Mouse (Mus musculus) hindbrain, embryonic 10.5 days (tissue): ENCODE measurements around the gene Foxa3. TPM values are rescaled to one million over a fixed set of nuclear protein-coding genes. Genes with fewer than 3 reads are reported as not detected.

Experiments used
- DNase-seq: peaks from one replicate; pipeline ENCODE4 v3.0.0-alpha.2; 2017; ENCODE audit warnings: low spot score
- H3K27ac ChIP-seq: fragments of 300-500 bp; sonication (generic); 2 replicates; pipeline ENCODE4 v1.5.1; 2016; ENCODE audit warnings: mild to moderate bottlenecking, moderate library complexity
- H3K27me3 ChIP-seq: fragments of 300-500 bp; sonication (generic); 2 replicates; pipeline ENCODE4 v1.6.1; 2016; ENCODE audit warnings: mild to moderate bottlenecking; ENCODE audit not compliant: poor library complexity, insufficient read depth, severe bottlenecking
- H3K36me3 ChIP-seq: fragments of 300-500 bp; sonication (generic); 2 replicates; pipeline ENCODE4 v1.6.1; 2016; ENCODE audit warnings: mild to moderate bottlenecking, moderate library complexity
- H3K4me1 ChIP-seq: fragments of 300-500 bp; sonication (generic); replicated peaks from 2 replicates; pipeline ENCODE4 v1.6.1; 2016; ENCODE audit warnings: mild to moderate bottlenecking
- H3K4me3 ChIP-seq: fragments of 300-500 bp; sonication (generic); 2 replicates; pipeline ENCODE4 v1.5.1; 2016; ENCODE audit warnings: mild to moderate bottlenecking, moderate library complexity
- H3K9me3 ChIP-seq: fragments of 300-500 bp; sonication (generic); 2 replicates; pipeline ENCODE4 v1.6.1; 2016; ENCODE audit warnings: mild to moderate bottlenecking, moderate library complexity
- WGBS: fragments of 180-500 bp; shearing (Covaris S2); methylation state at CpG from one replicate; pipeline ENCODE4 v1.1.7; 2016; 5-methylcytosine and 5-hydroxymethylcytosine counted together
- polyA plus RNA-seq: library from polyadenylated mRNA; unstranded; fragments of >200 nt; fragmentation: Nextera tagmentation; extraction: Ambion mirVana; gene quantifications from 2 replicates; pipeline ENCODE4 v1.2.1, GENCODE M21; 2016

Gene Foxa3
- polyA plus RNA-seq, 1 experiment from 2014 or later: not detected

- DNase-seq: no peak
- H3K36me3 ChIP-seq: no peaks in the 10 kb centered on the region
- no peak overlapping the region for H3K4me3 ChIP-seq
- peaks cover 29% of the 10 kb centered on the region for H3K4me1 ChIP-seq
- no peak overlapping the region for H3K27ac ChIP-seq
- H3K9me3 ChIP-seq: 0 out of 2 replicates have a peak, but pooled peaks cover 6% of the 10 kb centered on the region
- H3K27me3 ChIP-seq: peaks cover 38% of the 10 kb centered on the region
- WGBS: 26% methylated on average over 8 of the region's 8 CpGs
These were observed 2.3 kb downstream of the Foxa3 start for GRCm38 (mm10) chr7:19021048-19021447.

- H3K27me3 ChIP-seq: peaks cover 37% of the 10 kb centered on the region
- 89% methylated on average over 7 of the region's 7 CpGs for WGBS
These were observed 5.4 kb downstream of the Foxa3 start for GRCm38 (mm10) chr7:19017909-19018308.

GRCm38 (mm10) chr7:19016042-19016441 lies 7.3 kb downstream of the Foxa3 start:
- 90% methylated on average over 4 of the region's 4 CpGs for WGBS
- Histone ChIP-seq H3K4me3 (no peak overlapping the region), H3K9me3 (0 out of 2 replicates have a peak, but pooled peaks cover 2% of the 10 kb centered on the region), H3K27me3 (peaks cover 18% of the 10 kb centered on the region), H3K27ac (no peak overlapping the region), H3K36me3 (no peaks in the 10 kb centered on the region), H3K4me1 (peaks cover 22% of the 10 kb centered on the region)
- DNase-seq: no peak

More at GRCm38 (mm10) chr7:19017909-19018308, 5.4 kb downstream of the Foxa3 start:
- H3K4me1 ChIP-seq: peaks cover 8% of the 10 kb centered on the region
- 0 out of 2 replicates have a peak, but pooled peaks cover 2% of the 10 kb centered on the region for H3K9me3 ChIP-seq
- H3K4me3 ChIP-seq: no peak overlapping the region
- no peak overlapping the region for H3K27ac ChIP-seq
- H3K36me3 ChIP-seq: no peaks in the 10 kb centered on the region
- DNase-seq: no peak

GRCm38 (mm10) chr7:19014452-19014851 lies 8.9 kb downstream of the Foxa3 start:
- Histone ChIP-seq H3K9me3 (0 out of 2 replicates have a peak, but pooled peaks cover 2% of the 10 kb centered on the region), H3K4me3 (no peak overlapping the region), H3K27me3 (peaks cover 9% of the 10 kb centered on the region), H3K27ac (peak overlapping the region; percentile 23; the same call in 1 of the 2 replicates), H3K36me3 (no peaks in the 10 kb centered on the region), H3K4me1 (peaks cover 22% of the 10 kb centered on the region)
- WGBS: 64% methylated on average over 15 of the region's 15 CpGs
- DNase-seq: no peak

GRCm38 (mm10) chr7:19012882-19013281 lies 10.5 kb downstream of the Foxa3 start:
- Histone ChIP-seq H3K4me1 (peaks cover 23% of the 10 kb centered on the region), H3K27ac (0 out of 2 replicates have a peak overlapping the region, but pooled peaks have one; percentile 89), H3K27me3 (peaks cover 9% of the 10 kb centered on the region), H3K4me3 (0 out of 2 replicates have a peak overlapping the region, but pooled peaks have one; percentile 52), H3K36me3 (peaks cover 2% of the 10 kb centered on the region), H3K9me3 (no peaks in the 10 kb centered on the region)
- no peak for DNase-seq
- 46% methylated on average over 2 of the region's 2 CpGs for WGBS

GRCm38 (mm10) chr7:19012025-19012621 lies 11.2 kb downstream of the Foxa3 start:
- Histone ChIP-seq H3K4me1 (peaks cover 31% of the 10 kb centered on the region), H3K9me3 (no peaks in the 10 kb centered on the region), H3K27ac (peak overlapping the region; percentile 89), H3K4me3 (peak overlapping the region; percentile 52), H3K27me3 (peaks cover 9% of the 10 kb centered on the region), H3K36me3 (peaks cover 10% of the 10 kb centered on the region)
- whole genome bisulfite sequencing: 2% methylated on average over 31 of the region's 31 CpGs
- peak; percentile 34 for DNase-seq

GRCm38 (mm10) chr7:19010581-19010980 lies 12.8 kb downstream of the Foxa3 start:
- no peak for DNase-seq
- Histone ChIP-seq H3K9me3 (no peaks in the 10 kb centered on the region), H3K36me3 (peaks cover 24% of the 10 kb centered on the region), H3K27me3 (peaks cover 9% of the 10 kb centered on the region), H3K4me3 (no peak overlapping the region), H3K27ac (no peak overlapping the region), H3K4me1 (peaks cover 45% of the 10 kb centered on the region)
- 81% methylated on average over 7 of the region's 7 CpGs for WGBS

GRCm38 (mm10) chr7:19007026-19007977 lies 16.0 kb downstream of the Foxa3 start:
- Histone ChIP-seq H3K4me1 (peaks cover 60% of the 10 kb centered on the region), H3K4me3 (peak overlapping the region; percentile 98; the same call in 1 of the 2 replicates), H3K27me3 (no peaks in the 10 kb centered on the region), H3K9me3 (no peaks in the 10 kb centered on the region), H3K27ac (no peak overlapping the region), H3K36me3 (peaks cover 34% of the 10 kb centered on the region)
- WGBS: 83% methylated on average over 13 of the region's 13 CpGs
- DNase-seq: no peak

- no peaks in the 10 kb centered on the region for H3K9me3 ChIP-seq
- no peak overlapping the region for H3K27ac ChIP-seq
- H3K27me3 ChIP-seq: no peaks in the 10 kb centered on the region
- H3K4me3 ChIP-seq: peak overlapping the region; percentile 98
- H3K4me1 ChIP-seq: peaks cover 60% of the 10 kb centered on the region
- 9% methylated on average over 12 of the region's 12 CpGs for WGBS
- H3K36me3 ChIP-seq: peaks cover 34% of the 10 kb centered on the region
- peak; percentile 85 for DNase-seq
These were observed 16.9 kb downstream of the Foxa3 start for GRCm38 (mm10) chr7:19006476-19006875.

- Histone ChIP-seq H3K9me3 (no peaks in the 10 kb centered on the region), H3K36me3 (peaks cover 34% of the 10 kb centered on the region), H3K4me1 (peaks cover 69% of the 10 kb centered on the region), H3K4me3 (peak overlapping the region; percentile 98), H3K27ac (no peak overlapping the region), H3K27me3 (no peaks in the 10 kb centered on the region)
- WGBS: 82% methylated on average over 34 of the region's 34 CpGs
- no peak for DNase-seq
These were observed 17.8 kb downstream of the Foxa3 start for GRCm38 (mm10) chr7:19005417-19006121.

GRCm38 (mm10) chr7:19004631-19005079 lies 18.7 kb downstream of the Foxa3 start:
- peak overlapping the region; percentile 98 for H3K4me3 ChIP-seq
- H3K27me3 ChIP-seq: no peaks in the 10 kb centered on the region
- peaks cover 34% of the 10 kb centered on the region for H3K36me3 ChIP-seq
- WGBS: 10% methylated on average over 34 of the region's 34 CpGs
- peak; percentile 49 for DNase-seq
- H3K4me1 ChIP-seq: peaks cover 77% of the 10 kb centered on the region
- peak overlapping the region; percentile 96 for H3K27ac ChIP-seq
- H3K9me3 ChIP-seq: no peaks in the 10 kb centered on the region

- peak; percentile 93 for DNase-seq
- Histone ChIP-seq H3K4me3 (peak within 1 kb of the TSS; percentile 98), H3K4me1 (peaks cover 83% of the 10 kb centered on the region), H3K36me3 (peaks cover 34% of the 10 kb centered on the region), H3K9me3 (no peaks in the 10 kb centered on the region), H3K27ac (peak within 1 kb of the TSS; percentile 96), H3K27me3 (no peaks in the 10 kb centered on the region)
- under 1% methylated on average over 90 of the region's 90 CpGs for WGBS
These were observed 19.3 kb downstream of the Foxa3 start, which contains the start of gene Irf2bp1 for GRCm38 (mm10) chr7:19003902-19004630. Gene Irf2bp1, plus strand, starts transcription at chr7:19004044.
